Mouse (Mus musculus): ENCODE data around the gene Map3k5.

GRCm38 (mm10) chr10:20157021-20157726 is 222.9 kb downstream of the Map3k5 start:
- no peak for TF ChIP-seq CTCF (conservative IDR thresholded peaks at IDR 0.05; ENCODE audit: insufficient read depth, insufficient read length, low read depth, low read length)
- TF ChIP-seq POLR2A (IDR thresholded peaks at IDR 0.05; ENCODE audit: low read depth, low read length): no peak
